Mouse (Mus musculus) megakaryocyte progenitor cell, adult 5-6 weeks (primary cell): ENCODE measurements at regions not wholly inside any gene's neighbourhood (a gene's known extent, or its start where the extent isn't known, plus 50 kb on each side); places are given as distances from the start of the nearest gene placed in this dataset.

Experiments
- ATAC-seq: replicated peaks from 2 replicates; pipeline ENCODE4 v1.8.0; 2016; ENCODE audit warnings: mild to moderate bottlenecking, moderate TSS enrichment, inconsistent platforms; ENCODE audit not compliant: poor library complexity

DNA sequence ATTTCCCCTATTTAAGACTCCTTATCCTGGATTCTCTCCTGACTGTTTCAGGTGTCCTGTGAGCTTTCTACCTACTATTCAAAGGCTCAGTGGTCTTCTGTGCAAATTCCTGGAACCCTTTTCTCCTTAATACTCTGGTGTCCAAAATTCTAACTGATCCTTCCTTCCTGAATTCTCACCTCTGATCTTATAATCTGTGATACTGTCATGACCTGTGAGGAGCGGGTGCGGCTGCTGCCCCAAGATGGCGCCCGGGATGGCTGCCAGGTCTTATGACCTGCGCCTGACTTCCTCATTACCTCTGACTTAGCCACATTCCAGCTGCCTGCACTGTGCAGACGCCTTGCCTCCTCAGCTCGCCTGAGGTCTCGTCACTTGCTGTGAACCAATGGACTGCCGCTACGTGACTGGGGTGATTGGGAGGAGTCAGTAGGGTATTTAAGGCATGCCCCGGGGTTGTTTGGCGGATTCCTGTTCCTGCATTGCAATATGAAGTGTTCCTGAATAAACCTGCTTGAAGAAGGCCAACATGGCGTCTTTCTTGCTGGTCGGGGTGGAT, 131.2 kb downstream of the Ptbp2 start:
- no peak for ATAC-seq

GRCm38 (mm10) chr3:119638633-119639032, 145.6 kb downstream of the Ptbp2 start:
- ATAC-seq = no peak

GRCm38 (mm10) chr3:119635641-119636040, 148.6 kb downstream of the Ptbp2 start:
- no peak for ATAC-seq

- ATAC-seq = no peak
Observed at GRCm38 (mm10) chr3:119633516-119633915, 150.8 kb downstream of the Ptbp2 start.

GRCm38 (mm10) chr3:119606116-119606515, 178.2 kb downstream of the Ptbp2 start:
- no peak for ATAC-seq

DNA sequence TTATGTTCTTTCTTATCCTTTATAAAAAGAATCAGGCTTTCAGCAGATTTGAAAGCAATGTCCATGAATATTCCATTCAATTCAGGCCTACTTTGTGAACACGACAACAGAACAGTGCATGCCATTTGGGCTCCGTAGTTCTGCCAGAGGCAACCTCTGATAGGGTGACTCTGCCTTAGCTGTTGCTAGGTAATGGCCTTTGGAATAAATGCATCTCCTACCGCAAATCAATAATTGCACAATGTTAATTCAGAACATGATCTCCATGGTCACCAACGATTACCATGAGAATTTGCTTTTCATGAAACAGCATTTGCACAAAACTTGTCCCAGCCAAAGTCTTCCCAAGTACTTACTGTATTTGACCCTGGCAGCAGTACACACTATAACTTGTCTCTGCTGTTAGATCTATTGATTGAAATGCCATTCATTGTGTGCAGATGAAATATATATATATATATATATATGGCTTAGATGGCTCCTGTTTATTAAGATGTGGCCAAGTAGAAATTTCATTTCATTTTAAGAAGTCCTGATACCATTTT, 195.3 kb downstream of the Ptbp2 start:
- no peak for ATAC-seq

DNA sequence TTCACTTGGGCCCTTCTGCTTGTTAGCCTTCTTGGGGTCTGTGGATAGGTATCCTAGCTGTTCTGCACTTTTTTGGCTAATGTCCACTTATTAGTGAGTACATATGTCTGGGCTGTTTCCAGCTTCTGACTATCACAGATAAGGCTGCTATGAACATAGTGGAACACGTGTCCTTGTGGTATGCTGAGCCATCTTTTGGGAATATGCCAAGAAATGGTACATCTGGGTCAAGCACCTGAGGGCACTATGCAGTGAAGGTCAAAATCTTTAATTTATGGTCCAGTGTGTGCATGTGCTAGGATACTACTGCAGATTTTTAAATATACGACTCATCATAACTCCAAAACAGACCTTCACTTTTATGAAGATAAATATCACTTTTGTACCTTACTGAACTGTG, 196.3 kb downstream of the Ptbp2 start:
- ATAC-seq = no peak

DNA sequence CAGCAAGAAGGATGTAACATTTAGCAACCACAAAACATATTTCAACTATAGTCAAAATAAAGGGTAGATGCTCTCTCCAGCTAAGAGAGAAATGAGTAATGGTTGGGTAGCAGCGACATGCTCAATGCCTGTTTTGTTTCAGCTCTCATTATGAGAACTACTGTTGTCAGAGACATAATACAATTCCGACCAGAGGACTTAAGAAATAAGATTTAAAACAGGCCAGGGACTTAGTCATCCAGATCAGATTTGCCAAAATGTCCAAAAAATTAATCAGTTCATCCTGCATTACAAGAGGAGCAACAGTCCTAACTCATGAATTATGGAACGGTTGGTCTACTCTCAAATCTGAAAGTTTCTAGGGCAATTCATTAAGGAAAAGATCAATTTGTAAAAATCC, 208.8 kb downstream of the Ptbp2 start:
- no peak for ATAC-seq

DNA sequence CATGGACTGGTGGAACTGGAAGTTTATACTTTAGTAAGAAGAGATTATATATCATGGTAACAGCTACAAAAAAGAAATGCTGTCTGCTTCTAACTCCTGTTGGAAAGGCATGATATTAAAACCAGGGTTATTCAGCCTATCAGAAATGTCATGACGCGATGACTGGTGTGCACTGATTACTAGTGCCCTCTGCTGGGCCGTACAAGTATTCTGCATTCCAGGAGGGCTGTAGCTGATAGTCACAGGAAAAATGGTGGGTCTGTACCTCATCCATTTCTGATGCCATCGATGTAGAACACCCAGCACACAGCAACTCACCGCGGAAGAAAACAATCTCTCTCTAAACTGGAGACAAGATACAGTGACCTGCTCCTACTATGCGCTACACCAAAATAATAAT, 246.4 kb downstream of the Ptbp2 start:
- no peak; the same call in 1 of the 2 replicates for ATAC-seq

GRCm38 (mm10) chr3:119524510-119525123, 259.6 kb downstream of the Ptbp2 start:
- no peak for ATAC-seq

- no peak for ATAC-seq
Observed at GRCm38 (mm10) chr3:119512596-119512995, 271.7 kb downstream of the Ptbp2 start.

- ATAC-seq = no peak
Observed at GRCm38 (mm10) chr3:119509132-119509531, 275.1 kb downstream of the Ptbp2 start.

DNA sequence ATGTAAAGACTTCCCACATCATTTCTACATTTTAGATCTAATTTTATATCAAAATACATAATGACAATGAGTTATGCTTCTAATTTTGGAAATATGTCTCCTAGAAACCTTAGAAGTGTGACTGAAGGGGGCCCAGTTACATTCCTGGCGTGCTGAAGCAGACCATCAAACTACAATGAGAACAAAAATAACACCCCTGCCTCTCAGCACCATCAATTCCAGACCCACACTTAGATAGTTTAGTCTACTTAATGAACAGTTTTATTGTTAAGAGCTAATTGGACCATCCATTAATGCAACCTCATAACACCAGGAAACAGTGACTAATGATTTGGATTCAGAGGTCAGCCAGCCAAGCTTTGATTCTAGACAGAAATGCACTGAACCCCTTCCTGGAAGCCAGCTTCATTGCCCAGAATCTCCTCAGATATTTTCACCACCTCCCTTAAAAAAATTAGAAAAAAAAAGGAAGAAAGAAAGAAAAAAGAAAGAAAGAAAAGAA, 280.7 kb downstream of the Ptbp2 start:
- no peak for ATAC-seq

- peak; percentile 39; the same call in 1 of the 2 replicates for ATAC-seq
Observed at GRCm38 (mm10) chr3:119498711-119499110, 285.6 kb downstream of the Ptbp2 start.

DNA sequence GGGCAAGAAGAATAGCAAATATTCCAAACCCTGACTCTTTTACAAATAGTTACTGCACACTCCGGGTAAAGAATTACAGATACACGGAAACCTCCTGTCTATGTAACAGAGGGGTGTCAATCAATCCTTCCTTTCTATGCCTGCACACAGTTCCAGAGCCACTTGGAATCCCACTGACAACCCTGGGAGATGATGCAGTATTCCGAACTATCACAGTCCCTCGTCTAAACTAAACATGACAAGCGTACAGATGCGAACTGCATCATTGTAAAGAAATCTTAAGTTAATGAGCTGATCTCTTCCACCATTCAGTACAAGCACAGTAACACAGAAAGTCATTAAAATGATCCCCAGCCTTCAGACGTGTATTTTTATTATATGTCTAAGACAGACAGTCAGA, 286.4 kb downstream of the Ptbp2 start:
- no peak for ATAC-seq

- no peak for ATAC-seq
Observed at GRCm38 (mm10) chr3:119494580-119494979, 289.7 kb downstream of the Ptbp2 start.

DNA sequence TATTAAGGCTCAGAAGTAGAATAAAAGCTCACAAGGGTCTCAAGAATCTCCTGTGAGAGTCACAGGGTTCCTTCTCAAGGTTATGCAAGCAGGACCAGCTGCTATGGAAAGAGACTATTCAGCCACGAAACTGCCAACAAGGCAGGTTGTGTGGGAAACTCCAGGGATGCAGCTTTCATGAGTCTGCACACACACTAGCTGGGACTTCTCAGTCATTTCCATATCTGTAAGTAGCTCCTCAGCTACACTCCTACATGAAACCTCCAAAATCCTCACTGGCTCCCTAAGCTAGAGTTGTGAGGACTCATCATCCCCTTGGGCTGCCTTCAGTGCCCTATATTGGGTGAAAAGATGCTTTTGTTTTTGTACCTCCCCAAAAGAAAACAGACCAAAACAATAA, 291.6 kb downstream of the Ptbp2 start:
- ATAC-seq = no peak

GRCm38 (mm10) chr3:119489336-119489735, 294.9 kb downstream of the Ptbp2 start:
- ATAC-seq = no peak
